Mouse (Mus musculus): ENCODE data around the gene Dusp28.

DNA sequence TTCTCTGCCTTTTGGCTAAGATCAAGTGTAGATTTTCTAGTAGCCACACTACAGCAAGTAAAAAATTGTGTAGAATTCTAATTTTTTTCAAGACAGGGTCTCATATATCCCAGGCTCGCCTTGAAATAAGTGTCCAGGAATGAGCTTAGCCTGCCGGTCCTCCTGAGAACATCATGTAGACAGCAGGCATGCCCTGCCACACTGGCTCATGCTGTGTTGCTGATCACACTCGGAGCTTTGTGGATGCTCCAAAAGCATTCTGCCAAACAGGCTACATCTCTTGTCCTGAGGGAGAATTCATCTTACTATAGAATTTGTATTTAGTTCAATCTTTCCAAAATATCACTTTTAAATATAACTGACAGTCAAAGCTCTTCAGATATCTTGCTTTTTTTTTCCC, 14.0 kb upstream of the Dusp28 start:
- TF ChIP-seq CTCF (conservative IDR thresholded peaks at IDR 0.05 in 1 of 2, IDR thresholded peaks at IDR 0.05 in 1 of 2; ENCODE audit: low read depth in 2 of 2, low read length in 2 of 2) = no peak
- no peak for TF ChIP-seq MAX (IDR thresholded peaks at IDR 0.05; ENCODE audit: low read length)
- TF ChIP-seq HCFC1 (IDR thresholded peaks at IDR 0.05; ENCODE audit: low read depth, low read length) = no peak
- TF ChIP-seq RCOR1 (conservative IDR thresholded peaks at IDR 0.05; ENCODE audit: low read depth, low read length) = no peak
- no peak for TF ChIP-seq GABPA (IDR thresholded peaks at IDR 0.05; ENCODE audit: insufficient replicate concordance, low read depth, low read length)
- no peak for TF ChIP-seq TBP (conservative IDR thresholded peaks at IDR 0.05; ENCODE audit: low read depth, low read length)
- TF ChIP-seq BHLHE40 (IDR thresholded peaks at IDR 0.05; ENCODE audit: low read depth, low read length) = no peak
- no peak for TF ChIP-seq CHD1 (IDR thresholded peaks at IDR 0.05; ENCODE audit: low read depth, low read length)

Measured in CH12.LX (cell line).